Comparison of ENCODE assay signal across 21 mouse cellular contexts in genomic region chr13:98445391-98446125, GRCm38 (mm10). TPM values are rescaled to one million over a fixed set of nuclear protein-coding genes. Genes with fewer than 3 reads are reported as not detected.
"Had no signal": no experiment of that assay in that cellular context is flagged by ENCODE, and none has a peak within 500 bp of the region (broad histone marks: within the 10 kb centered on the region; RNA-seq: fewer than 3 reads in every experiment).

No protein-coding gene starts in this region.

- H3K36me3 ChIP-seq: limb, embryonic 10.5 days; limb, embryonic 13.5 days; liver, embryonic 12.5 days; liver, embryonic 15.5 days; lung, embryonic 15.5 days had no signal

- H3K27me3 ChIP-seq: liver, embryonic 12.5 days; liver, embryonic 15.5 days; lung, embryonic 15.5 days had no signal

- H3K9me3 ChIP-seq: limb, embryonic 10.5 days; liver, embryonic 12.5 days; liver, embryonic 15.5 days; lung, embryonic 15.5 days had no signal

- ATAC-seq: liver, embryonic 12.5 days had no signal

- H3K4me2 ChIP-seq: limb, embryonic 13.5 days; liver, embryonic 12.5 days; liver, embryonic 15.5 days; lung, embryonic 15.5 days had no signal

- DNase-seq: kidney, adult 9 months; kidney, postnatal 25 days; layer of hippocampus, adult 9-11 months; liver; lung, adult 18-20 months; lung, postnatal 10 days; lung, postnatal 36 days; midbrain, embryonic 14.5 days; thymus, adult 18-20 months; thymus, postnatal 36 days had no signal

- H3K4me1 ChIP-seq: limb, embryonic 13.5 days; liver, embryonic 12.5 days; liver, embryonic 15.5 days; lung, embryonic 15.5 days had no signal

- H3K4me3 ChIP-seq: layer of hippocampus, adult 2 months; limb, embryonic 10.5 days; limb, embryonic 13.5 days; liver, embryonic 12.5 days; liver, embryonic 15.5 days; lung, embryonic 15.5 days had no signal

- H3K27ac ChIP-seq: layer of hippocampus, adult 2 months; limb, embryonic 10.5 days; limb, embryonic 13.5 days; liver, embryonic 12.5 days; liver, embryonic 15.5 days; lung, embryonic 15.5 days had no signal

- H3K9ac ChIP-seq: limb, embryonic 13.5 days; liver, embryonic 12.5 days; liver, embryonic 15.5 days; lung, embryonic 15.5 days had no signal

RNA-seq across cellular contexts. Expression of gene Gm10320, which starts 46.2 kb away (rescaled TPM):
- total RNA-seq: layer of hippocampus, adult 2 months; layer of hippocampus, postnatal 25 days; left cerebral cortex, adult 18-20 months; left cerebral cortex, postnatal 25 days; midbrain, postnatal 0 days had no signal
- polyA plus RNA-seq: testis, adult 2 months had no signal
